Mouse (Mus musculus) brain, embryonic 14.5 days (tissue): ENCODE measurements at regions not wholly inside any gene's neighbourhood (a gene's known extent, or its start where the extent isn't known, plus 50 kb on each side); places are given as distances from the start of the nearest gene placed in this dataset.
"Not testable (repeated sequence)": the region's sequence is repeated elsewhere in the genome, so short reads cannot be mapped to it uniquely, and the experiment has no call there.

Experiments
- DNase-seq: peaks from one replicate; pipeline ENCODE4 v3.0.0-alpha.2; 2011; ENCODE audit warnings: low read depth
- CTCF ChIP-seq: fragments of 200-500 bp; IDR thresholded peaks from 2 replicates; pipeline ENCODE4 v1.5.1; 2012; ENCODE audit warnings: inconsistent platforms, mild to moderate bottlenecking, moderate library complexity, borderline replicate concordance; ENCODE audit not compliant: insufficient read depth, insufficient read length; ENCODE audit errors: extremely low read depth

DNA sequence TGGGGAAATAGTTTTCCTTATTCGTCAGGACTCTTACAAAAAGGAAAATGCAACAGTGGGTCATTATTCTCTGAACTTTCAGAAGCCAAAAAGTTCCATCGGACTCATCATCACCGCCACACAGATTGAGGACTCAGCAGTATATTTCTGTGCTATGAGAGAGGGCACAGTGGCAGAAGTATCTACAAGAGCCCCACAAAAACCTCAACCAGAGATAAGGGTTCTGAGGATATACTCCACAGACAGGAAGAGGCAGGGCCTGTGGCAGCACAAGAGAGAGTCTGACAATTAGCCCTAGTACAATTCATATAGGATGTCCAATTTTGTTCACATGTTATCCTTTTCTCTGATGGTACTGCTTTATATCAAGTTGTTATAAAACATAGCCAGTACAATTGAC lies 855.9 kb upstream of the Olfr1507 start:
- not testable (repeated sequence) for DNase-seq

DNA sequence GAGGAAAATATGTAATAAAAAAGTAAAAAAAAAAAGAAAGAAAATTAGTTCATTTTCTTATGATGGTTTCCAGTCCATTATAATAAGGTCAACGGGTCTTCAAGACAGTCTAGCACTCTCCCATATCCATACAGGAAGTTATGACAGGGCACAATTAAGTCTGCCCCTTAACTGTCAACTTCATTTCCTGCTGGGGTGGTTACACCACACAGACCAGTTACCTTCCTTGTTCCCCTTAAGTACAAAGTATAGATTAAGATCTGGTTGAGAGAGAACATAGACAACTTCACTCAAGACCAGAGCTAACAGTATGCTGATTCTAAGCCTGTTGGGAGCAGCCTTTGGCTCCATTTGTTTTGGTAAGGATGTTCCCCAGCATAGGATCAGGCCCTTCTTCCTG lies 855.2 kb upstream of the Olfr1507 start:
- not testable (repeated sequence) for DNase-seq

DNA sequence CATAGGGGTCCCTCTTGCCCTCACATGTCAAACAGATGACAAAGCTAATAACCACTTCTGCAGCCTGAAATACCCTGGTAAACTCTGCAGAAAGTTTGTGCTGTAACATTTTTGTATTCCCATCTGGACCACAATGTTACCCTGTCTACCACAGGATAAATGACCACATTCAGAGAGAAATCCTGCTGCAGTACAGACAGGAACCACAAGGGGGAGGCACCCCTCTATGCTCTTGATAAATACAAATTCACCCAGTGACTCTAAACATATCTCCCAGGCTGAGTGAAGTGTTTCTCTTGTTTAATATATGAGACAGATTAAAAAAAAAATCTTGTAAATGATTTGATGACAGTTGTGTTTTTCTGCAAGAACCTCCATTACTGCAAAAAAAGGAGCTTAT lies 853.6 kb upstream of the Olfr1507 start:
- DNase-seq, result not testable (repeated sequence)

DNA sequence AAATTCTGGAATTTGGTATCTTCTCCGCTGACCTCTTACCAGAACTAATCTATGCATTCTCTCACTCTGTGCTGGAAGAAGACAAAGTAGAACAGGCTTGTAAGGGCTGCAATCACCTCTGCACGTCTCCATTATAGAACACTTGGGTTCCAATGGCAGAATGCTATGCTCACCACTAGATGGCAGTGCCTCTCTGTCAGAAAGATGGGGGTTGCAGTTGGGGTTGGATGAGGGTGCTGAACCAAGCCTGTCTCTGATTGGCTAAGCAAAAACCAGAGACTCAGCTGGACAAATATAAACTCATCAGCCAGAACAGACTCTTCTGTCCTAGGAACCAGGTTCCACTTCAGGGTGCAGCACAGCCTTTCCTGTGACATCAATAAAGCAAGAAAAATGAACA lies 850.0 kb upstream of the Olfr1507 start:
- TF ChIP-seq CTCF, result peak; percentile 4; the same call in 1 of the 2 replicates
- DNase-seq, result peak; percentile 1

GRCm38 (mm10) chr14:53343849-53344248 lies 848.3 kb upstream of the Olfr1507 start:
- not testable (repeated sequence) for DNase-seq

GRCm38 (mm10) chr14:53339167-53339566 lies 843.6 kb upstream of the Olfr1507 start:
- DNase-seq, result not testable (repeated sequence)

GRCm38 (mm10) chr14:53337446-53337845 lies 841.9 kb upstream of the Olfr1507 start:
- not testable (repeated sequence) for DNase-seq

DNA sequence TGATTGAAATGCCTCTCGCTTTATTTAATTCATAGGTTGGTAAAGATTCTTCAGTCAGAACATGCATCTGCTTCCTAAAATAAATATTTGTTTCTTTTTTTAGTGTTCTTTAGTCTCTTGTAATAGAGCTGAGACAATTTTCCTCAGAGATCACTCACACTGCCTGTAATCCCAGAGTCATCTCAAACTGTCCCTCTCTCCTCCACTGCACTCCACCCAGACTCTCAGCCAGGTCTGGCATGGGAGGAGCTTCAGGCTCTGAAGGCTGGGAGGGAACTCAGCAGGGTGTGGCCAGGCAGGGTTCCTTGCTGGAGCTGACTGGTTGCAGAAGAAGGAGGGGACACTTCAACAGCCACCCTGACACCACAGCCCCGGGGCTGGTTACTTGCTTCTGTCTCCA lies 841.2 kb upstream of the Olfr1507 start:
- not testable (repeated sequence) for DNase-seq

GRCm38 (mm10) chr14:53334451-53334850 lies 838.9 kb upstream of the Olfr1507 start:
- not testable (repeated sequence) for DNase-seq

DNA sequence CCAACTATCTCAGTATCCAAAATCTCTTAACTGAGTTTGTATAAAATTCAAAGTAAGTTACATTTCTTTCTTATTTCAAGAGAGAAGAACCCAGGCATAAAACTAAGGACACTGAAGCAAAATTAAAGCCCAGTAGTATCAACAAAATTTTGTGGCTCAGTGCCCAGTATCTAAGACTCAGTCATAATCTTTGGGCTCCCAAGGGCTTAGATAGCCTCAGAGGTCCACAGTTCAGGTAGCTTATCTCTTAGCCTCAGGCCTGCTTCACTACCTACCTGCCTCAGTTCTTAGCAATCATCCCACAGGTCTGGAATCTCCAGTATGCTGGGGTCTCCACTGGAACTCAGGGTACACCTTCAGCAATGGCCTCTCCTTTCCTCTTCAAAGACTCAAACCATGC lies 835.6 kb upstream of the Olfr1507 start:
- not testable (repeated sequence) for DNase-seq

DNA sequence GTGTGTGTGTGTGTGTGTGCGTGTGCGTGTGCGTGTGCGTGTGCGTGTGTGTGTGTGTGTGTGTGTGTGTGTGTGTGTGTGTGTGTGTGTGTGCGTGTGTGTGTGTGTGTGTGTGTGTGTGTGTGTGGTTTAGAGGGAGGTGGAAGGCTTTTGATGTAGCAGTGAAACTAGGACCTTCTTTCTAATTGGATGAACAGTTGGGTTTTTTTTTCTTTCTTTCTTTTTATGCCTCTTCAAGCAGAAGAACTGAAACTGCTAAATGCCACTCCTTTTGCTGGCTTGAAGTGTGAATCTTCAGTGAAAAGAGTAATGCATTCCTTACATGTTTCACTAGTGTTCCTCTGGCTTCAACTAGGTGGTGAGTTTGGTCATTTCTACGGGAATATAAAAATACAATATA lies 828.8 kb upstream of the Olfr1507 start:
- DNase-seq, result not testable (repeated sequence)

DNA sequence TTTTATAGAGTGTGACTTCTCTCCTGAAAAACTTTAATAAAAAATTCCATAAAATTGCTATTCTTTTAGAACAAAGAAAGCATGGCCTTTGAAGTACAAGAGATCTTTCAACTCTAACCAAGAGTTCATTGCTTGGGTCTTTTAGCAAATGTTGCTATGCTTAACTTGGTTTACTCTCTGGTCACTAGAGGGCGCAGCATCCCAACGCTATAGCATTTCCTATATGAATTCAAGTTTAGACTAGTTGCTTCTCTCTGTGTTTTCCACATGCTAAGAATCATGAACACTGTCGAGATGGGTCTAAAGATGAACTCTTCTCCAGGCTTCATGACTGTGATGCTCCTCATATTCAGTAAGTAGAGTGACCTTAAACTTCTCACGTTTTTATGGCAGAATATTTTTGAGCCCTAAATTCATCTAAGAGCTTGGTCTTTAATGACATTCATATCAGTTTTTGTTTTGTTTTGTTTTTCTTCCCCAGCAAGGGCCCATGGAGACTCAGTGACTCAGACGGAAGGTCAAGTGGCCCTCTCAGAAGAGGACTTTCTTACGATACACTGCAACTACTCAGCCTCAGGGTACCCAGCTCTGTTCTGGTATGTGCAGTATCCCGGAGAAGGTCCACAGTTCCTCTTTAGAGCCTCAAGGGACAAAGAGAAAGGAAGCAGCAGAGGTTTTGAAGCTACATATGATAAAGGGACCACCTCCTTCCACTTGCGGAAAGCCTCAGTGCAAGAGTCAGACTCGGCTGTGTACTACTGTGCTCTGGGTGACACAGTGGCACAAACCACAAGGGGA lies 823.2 kb upstream of the Olfr1507 start:
- not testable (repeated sequence) for DNase-seq

DNA sequence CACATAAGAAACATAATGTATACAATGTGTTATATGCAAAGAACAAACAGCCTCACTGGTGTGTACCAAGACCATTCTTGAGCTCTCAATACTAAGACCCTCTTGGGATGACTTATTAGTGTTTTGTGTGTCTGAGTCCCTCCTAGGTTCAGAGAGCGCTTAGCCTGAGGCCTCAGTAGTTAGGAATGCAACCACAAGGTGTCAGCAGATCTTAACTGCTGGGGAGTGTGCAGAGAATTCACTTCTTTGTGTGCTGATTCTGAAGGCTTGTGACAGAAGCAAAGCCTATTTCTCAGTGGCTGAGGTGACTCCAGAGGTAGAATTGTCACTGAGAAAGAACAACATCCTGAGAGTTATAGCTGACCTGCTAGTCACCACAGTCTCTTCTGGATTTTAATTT lies 816.9 kb upstream of the Olfr1507 start:
- DNase-seq, result not testable (repeated sequence)

- DNase-seq, result not testable (repeated sequence)
Measured at GRCm38 (mm10) chr14:53303179-53303578, 807.6 kb upstream of the Olfr1507 start.

- not testable (repeated sequence) for DNase-seq
Measured at GRCm38 (mm10) chr14:53302491-53302829, 806.9 kb upstream of the Olfr1507 start.

DNA sequence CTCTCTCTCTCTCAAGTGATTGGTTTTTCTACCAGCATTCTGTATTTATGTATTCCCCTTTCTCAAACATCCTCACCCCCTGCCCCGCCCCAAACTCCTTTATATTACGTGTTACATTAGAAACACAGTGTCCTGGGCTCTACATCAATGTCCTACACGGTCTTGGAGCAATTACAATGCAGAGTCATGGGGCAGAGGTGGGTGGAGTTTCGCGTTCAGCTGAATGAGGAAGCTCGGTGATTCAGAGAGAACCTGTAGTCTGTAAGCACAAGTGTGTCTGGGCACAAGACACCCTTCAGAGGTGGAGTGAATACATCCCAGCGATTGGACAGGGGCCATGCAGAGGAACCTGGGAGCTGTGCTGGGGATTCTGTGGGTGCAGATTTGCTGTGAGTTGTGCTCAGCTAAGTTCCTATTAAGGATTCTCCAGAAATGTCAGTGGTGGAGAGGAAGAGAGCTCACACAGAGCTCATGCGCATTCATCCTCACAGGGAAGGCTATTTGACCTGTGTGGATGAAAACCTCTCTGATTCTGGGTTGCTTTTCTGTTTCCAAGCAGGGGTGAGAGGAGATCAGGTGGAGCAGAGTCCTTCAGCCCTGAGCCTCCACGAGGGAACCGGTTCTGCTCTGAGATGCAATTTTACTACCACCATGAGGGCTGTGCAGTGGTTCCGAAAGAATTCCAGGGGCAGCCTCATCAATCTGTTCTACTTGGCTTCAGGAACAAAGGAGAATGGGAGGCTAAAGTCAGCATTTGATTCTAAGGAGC lies 806.4 kb upstream of the Olfr1507 start:
- DNase-seq, result not testable (repeated sequence)

DNA sequence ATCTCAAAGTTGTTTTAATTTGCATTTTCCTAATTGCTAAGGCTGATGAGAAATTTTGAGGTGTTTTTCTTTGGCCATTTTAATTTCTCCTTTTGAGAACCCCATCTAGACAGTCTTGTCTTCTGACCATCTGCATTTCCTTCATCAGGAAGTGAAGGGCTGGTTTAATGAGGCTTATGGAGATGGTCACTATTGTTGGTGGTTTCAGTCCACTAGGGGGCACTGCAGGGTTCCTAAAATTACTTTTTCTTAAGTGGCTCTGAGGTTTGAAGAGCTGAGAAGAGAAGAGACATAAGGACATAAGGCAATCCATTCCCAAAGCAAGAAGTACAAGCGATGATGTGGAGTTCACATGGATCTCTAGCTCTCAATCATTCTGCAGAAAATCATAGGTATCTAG lies 805.6 kb upstream of the Olfr1507 start:
- not testable (repeated sequence) for DNase-seq

DNA sequence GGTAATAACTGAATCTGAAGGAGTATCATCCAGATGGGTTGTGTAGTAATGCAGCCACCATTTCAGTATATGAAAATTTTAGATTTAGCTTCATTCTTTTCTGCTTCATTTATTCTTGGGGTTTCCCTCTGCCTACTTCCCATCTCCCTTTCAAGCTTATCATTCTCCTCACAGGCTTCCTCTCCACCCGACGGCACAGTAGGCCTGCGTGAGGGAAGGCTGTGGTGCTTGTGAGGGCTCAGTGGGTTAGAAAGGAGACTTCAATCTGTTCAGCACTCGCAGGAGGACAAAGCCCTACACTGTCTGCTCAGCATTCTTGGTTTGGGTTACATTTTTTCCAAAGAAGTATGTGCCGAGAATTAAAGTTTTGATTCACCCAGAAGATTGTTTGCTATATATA lies 804.2 kb upstream of the Olfr1507 start:
- DNase-seq, result not testable (repeated sequence)

- not testable (repeated sequence) for DNase-seq
Measured at GRCm38 (mm10) chr14:53283350-53284141, 788.0 kb upstream of the Olfr1507 start.

DNA sequence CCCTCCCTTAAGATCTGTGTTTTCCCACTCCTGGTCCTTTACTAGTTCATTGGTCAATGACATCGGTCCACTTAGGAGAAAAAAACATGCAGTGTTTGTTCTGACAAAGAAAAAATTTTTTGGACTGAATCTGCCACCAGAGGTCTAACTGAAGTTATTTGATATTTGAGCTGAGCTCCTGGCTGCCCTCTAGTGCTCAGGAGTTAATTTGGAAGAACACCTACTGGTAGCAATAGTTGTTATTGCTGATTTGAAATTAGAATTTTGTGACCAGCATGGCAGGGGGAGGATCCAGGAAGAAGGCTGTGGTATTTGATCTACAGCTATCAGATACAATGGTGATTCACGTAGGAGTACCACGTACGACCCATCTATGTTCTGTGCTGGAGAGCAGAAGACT lies 777.7 kb upstream of the Olfr1507 start:
- DNase-seq, result not testable (repeated sequence)

GRCm38 (mm10) chr14:53267693-53268092 lies 772.1 kb upstream of the Olfr1507 start:
- DNase-seq, result not testable (repeated sequence)
